Mouse (Mus musculus): Measurements from ENCODE around the gene Nap1l4.

Gene Nap1l4

DNA sequence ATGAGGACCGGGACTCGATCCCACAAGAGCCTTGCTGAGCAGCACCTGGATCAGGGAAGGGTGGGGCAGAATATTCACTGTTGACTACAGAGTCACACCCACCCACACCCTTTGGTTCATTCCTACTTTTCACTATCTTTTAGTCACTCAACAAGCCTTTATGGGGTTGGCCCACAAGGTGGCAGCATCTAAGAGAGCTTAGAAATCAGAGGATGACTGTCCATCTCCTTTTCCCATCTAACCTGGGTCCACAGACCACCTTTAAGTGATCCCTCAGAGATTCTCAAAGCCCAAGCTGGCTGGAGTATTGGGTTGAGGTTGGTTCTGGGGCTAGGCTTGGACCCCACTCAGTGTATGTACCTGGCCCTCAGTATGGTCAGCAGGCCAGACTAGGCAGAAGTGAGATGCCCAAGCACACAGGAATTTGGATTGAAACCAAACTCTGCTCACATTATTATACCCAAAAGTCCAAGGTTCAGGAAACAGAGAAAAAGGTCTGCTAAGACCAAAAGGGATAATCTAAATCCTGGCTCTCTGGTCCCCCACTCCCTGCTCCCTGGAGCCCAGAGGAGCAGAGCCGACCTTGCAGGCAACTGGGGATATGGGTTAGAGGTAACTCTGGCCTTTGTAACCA, 72.1 kb downstream of the Nap1l4 start:
- no peak for DNase-seq

DNA sequence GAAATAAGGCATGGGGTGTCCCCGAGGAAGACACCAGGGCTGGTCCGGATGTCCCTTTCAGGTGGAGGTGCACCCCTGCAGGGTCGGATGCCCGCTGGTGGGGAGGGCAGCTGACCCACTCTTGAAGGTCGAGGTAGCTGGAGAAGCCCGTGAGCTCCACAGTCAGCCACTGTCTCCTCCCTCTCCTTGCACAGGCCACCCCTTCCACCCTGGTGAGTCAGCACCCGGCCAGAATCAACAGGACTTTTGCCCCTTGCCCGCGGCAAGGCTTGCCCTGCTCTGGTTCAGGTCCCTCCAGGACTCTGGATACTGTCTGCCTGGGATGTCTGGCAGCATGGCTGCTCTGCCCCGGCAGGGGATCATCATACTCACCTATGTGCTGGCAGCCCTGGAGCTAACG, 73.0 kb downstream of the Nap1l4 start:
- no peak for DNase-seq

DNA sequence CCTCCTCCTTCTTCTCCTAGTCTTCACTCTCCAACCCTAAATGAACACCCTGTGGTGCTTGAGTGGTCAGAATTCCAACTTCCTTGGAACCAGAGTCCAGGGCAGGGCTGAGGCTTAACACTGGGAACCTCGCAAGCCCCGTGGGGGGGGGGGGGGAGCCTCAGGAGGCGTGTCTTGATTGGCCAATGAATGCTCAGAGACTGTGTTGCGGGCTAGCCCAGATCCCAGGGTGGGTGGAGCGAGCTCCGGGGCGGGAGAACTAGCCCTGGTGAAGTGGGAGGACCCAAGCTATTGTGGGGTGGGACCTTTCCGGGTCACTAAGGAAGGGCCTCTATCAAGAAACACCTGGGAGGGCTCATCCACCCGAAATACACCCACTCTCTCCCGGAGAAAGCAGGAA, 74.1 kb downstream of the Nap1l4 start:
- peak; percentile 48 for DNase-seq

DNA sequence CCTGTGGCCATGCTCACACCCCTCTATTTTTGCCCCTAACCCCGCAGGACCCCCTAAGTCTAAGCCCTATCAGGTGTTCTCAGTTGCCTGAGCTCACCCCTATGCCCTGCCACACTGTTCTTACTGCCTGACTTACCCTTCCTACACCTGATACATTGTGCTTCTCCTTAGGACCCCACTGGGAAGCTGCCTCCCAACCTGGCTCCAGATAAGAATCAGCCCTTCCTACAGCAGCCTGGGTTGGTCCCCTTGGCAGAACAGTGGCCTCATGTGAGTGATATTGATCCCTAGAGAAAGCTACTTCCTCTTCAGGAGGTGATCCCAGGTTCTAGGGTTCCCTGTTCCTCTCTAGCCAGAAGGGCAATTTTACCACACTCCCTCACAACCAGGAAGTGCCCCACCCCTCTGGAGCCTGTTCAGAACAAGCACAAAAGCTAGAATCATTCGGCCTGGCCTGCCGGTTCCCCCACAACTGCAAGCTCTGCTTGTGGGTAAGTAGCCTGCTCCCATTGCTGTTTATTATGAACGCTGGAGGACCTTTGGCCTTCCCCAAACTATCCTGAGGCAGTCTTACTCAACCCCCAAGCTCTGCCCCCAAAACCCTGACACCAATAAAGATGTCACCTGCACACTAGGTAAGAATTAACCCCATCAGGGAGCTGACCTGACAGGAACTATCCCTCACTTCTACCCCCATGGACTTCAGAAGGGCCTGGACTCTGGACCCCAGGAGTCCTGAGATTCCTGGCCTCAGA, 75.4 kb downstream of the Nap1l4 start, which contains the start of gene Slc22a18:
Gene Slc22a18, plus strand, starts transcription at position 390 of the 755 bp plus-strand sequence.
- DNase-seq: peak; percentile 35

DNA sequence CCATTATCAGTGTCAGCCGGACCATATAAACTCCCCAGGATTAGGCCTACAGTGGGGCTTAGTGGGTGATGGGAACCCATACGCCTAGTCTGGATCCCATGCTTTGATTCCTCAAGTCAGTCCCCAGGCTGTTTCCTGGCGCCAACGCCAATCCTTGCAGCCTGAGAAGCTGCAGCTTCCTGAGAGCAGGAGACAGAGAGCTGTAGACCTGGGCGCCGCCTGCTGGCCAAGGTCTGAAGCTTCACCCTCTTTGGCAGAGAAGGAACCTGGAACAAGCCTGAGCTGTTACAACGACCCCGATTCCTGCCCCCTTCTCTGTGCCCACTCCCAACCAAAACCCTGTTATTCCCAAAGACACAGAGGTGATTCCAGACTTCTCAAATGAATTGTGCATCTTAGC, 79.0 kb downstream of the Nap1l4 start:
- peak; percentile 74 for DNase-seq

DNA sequence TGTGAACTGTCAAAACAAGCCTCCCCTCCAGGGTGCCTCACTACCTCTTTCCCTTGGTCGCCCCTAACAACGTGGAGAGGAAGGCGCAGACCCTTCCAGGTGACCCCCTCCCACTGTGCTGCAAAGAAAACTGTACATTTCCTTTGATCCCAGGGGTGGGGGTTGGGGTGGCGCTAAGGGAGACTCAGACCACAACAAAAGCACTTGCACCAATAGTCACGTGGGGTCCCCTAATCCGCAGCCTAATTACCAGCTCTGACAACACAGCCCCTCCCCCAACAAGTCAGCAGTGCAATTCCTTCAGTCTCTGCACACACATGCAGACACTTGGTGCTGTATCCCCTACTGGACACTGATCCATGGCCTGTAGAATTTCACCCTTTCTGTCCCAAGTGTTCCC, 81.2 kb downstream of the Nap1l4 start:
- DNase-seq: no peak

DNA sequence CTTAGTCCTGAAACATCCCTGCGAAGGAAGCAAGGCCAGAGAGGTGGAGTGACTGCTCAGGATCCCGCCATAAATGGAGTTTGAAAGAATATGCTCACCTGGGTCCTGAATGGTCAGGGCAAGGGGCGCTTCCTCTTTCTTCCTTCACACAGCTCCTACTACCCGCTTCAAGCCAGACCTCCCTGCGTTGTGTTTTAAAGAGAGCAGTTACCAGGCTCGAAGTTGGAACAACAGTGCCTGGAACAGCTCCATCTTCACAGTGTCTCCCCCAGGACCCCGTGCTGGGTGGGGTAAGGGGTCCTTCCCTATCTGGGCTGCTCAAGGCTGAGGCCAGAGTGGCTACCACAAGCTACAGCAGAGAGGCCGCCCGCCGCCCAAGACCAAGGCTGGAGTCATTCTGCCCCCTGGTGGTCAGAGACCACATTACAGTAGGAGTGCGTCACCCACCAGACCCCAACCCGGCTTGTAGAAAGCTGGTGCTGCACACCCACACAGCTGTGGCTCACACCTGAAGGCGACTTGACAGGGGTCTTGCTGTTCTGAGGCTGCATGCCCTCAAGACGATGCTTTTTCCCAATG, 82.7 kb downstream of the Nap1l4 start:
- peak; percentile 72 for DNase-seq

DNA sequence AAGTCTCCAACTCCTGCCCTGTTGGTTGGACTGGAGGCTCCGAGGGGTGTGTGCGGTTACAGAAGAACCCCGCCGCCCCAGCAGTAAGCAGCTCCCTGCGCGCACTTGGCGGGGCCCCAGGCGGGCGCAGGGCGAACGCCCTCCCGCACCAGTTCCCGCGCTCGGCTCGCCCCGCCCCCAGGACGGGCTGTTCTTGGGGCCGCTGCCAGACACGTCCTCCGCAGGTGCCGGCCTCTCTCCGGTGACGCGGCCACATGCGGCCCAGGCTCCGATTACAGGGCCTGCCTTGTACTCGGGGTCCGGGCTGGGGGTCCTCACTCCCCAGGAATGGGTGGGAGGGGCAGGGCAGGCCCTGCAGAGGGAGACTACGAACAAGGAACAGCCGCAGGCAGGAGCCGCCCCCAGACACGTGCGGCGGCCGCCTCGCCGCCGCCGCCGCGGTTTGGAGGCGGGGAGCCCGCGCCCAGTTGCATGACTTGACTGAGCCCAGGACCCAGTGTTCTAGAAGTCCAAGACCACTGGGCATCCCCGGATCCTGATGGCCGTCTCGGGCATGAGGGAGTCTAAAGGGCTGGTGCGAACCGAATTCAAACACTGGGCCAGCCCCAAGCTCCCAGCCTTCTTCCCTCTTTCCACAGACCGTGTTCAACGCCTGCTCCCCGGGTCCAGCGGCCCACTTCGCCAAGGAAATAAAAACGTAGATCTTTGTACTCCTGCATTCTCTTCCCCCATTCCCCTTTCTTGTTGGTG, 83.9 kb downstream of the Nap1l4 start:
- peak; percentile 72 for DNase-seq

DNA sequence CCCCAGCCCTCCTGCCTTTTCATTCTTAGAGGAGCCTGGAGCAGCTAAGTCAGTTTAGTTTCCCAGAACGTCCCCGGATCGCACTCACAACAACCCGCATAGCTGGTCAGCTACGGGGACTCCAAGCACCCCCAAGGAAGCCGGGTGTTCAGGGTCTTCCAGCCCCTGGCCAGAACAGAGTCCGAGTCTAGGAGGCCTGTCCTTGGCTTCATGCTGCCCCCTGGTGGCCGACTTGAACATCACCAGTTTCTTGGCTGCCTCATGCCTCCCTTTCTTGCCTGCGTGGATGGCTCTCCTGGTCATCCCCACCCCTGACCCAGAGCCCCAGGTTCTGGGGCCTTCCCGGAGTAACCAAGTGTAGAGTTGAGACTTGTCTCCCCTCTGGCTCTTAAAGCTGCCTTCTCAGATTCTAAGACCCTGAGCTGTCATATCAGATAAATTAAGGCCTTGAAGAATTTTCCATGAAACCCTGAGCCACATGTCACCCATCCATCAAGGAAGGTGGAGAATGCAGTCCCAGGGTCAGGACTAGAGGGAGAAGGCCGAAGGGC, 85.0 kb downstream of the Nap1l4 start:
- peak; percentile 74 for DNase-seq
